Mouse (Mus musculus) kidney, adult 8-10 months (tissue): ENCODE measurements at regions not wholly inside any gene's neighbourhood (a gene's known extent, or its start where the extent isn't known, plus 50 kb on each side); places are given as distances from the start of the nearest gene placed in this dataset.

Experiments used
- DNase-seq, 2 experiments: peaks; one replicate each; pipeline ENCODE4 v3.0.0; 2022

GRCm38 (mm10) chr2:109578870-109579310 is 95.6 kb upstream of the Bdnf start:
- DNase-seq, result no peak

DNA sequence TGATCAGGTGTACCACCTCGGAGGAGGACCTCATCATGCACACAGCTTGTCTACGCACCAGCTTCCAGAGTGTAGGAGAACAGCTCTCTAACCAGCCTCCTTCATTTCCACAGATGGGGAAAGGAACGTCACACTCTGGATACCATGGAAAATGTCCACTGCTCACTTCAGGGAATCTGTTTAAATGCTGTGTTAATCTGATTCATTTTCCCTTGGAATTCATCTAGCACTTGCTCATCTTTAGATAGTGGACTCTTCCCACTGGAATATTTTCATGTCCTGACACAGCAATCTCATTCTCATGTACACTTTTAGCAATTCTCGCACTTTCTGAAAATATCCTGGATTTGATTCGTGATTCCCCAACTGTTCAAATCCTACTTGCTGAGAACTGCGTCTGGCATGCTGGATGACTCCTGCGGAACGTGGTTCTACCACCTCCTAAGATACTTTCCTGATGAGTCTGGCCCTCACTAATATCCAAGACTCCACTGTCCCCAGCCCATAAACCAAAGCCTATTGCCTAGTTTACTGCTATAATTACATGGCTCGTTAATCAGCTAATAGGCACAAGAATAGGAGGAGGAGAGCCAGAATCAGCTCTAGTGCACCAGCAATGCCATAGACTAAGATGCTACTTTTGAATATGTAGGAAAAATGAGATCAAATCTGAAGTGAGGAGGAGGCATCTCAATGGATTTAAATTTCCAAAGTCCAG is 56.0 kb upstream of the Bdnf start:
- no peak for DNase-seq

- no peak for DNase-seq
These were observed 54.8 kb upstream of the Bdnf start for GRCm38 (mm10) chr2:109619676-109620075.

GRCm38 (mm10) chr2:109621595-109621994 is 52.9 kb upstream of the Bdnf start:
- no peak for DNase-seq
